Mouse (Mus musculus) erythroblast, embryonic 14.5 days (primary cell): ENCODE results near the gene Eed.

ENCODE experiments used
- GATA1 ChIP-seq: IDR thresholded peaks from 2 replicates; pipeline ENCODE4 v1.6.1; 2012; ENCODE audit warnings: low read length, inconsistent platforms, mixed read lengths
- TAL1 ChIP-seq: IDR thresholded peaks from 3 replicates; pipeline ENCODE4 v1.6.1; 2012; ENCODE audit warnings: low read length, inconsistent platforms, mixed read lengths

DNA sequence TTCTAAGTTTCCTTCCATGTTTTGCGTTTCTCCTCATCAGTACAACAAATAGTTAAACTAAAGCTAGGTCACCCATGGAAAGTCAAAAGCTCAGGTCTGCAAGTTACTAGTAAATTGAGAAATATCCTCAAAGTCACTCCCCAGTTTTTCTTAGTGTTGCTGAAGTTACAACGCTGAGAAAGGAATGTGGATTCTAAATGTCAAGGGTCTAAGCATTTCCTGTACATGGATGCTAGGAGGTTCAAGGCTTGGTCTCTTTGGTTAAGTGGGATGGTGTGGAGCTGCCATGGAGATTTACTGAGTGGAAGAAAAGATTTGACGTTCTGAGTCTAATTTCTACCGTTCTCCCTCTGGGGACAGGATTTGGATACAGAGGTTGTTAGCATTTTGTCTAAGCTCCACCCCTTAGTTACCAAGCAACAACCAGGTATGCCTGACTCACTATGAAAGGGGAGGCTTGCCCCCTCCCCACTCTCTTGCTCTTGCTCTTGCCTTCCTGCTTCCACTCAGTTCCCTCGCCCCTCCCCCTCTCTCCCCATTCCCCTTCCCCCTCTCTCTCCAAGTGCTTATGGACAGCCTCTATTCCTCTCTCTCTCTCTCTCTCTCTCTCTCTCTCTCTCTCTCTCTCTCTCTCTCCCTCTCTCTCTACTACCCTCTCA, 36.3 kb upstream of the Eed start:
- no peak for TF ChIP-seq TAL1
- TF ChIP-seq GATA1: no peak
